Mouse (Mus musculus): ENCODE measurements at regions not wholly inside any gene's neighbourhood (a gene's known extent, or its start where the extent isn't known, plus 50 kb on each side); places are given as distances from the start of the nearest gene placed in this dataset. TPM values are rescaled to one million over a fixed set of nuclear protein-coding genes. Genes with fewer than 3 reads are reported as not detected.
"Not testable (repeated sequence)": the region's sequence is repeated elsewhere in the genome, so short reads cannot be mapped to it uniquely, and the experiment has no call there.

DNA sequence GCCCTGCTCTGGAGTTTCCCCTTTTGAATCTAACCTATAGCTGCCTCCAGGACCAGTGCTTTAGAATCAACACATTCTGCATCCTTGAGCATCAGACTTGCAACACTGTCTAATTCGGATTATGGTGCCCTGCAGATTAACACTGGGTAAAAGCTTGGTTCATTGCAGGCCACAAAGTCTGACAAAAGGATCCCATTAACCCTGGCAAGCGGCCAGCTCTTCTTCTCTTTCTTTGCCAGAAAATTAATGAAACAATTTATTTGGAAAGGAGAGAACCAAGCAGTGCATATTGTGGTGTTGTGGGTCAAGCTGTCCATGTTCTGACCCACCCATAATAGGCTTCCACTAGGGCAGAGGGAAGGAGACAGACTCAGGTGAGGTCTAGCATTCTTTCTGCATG lies 58.2 kb upstream of the Spon1 start:
- no peaks in the 10 kb centered on the region for H3K4me1 ChIP-seq
- H3K4me2 ChIP-seq, result no peak overlapping the region
- no peaks in the 10 kb centered on the region for H3K27me3 ChIP-seq (replicated peaks)
- H3K4me3 ChIP-seq, result no peak overlapping the region
- ATAC-seq, result no peak
- 48% methylated on average over 2 of the region's 2 CpGs for WGBS (ENCODE audit: insufficient replicate concordance)
- H3K9ac ChIP-seq, result no peak overlapping the region
- H3K9me3 ChIP-seq (replicated peaks), result no peaks in the 10 kb centered on the region
- H3K27ac ChIP-seq, result no peak overlapping the region
- no peaks in the 10 kb centered on the region for H3K36me3 ChIP-seq

DNA sequence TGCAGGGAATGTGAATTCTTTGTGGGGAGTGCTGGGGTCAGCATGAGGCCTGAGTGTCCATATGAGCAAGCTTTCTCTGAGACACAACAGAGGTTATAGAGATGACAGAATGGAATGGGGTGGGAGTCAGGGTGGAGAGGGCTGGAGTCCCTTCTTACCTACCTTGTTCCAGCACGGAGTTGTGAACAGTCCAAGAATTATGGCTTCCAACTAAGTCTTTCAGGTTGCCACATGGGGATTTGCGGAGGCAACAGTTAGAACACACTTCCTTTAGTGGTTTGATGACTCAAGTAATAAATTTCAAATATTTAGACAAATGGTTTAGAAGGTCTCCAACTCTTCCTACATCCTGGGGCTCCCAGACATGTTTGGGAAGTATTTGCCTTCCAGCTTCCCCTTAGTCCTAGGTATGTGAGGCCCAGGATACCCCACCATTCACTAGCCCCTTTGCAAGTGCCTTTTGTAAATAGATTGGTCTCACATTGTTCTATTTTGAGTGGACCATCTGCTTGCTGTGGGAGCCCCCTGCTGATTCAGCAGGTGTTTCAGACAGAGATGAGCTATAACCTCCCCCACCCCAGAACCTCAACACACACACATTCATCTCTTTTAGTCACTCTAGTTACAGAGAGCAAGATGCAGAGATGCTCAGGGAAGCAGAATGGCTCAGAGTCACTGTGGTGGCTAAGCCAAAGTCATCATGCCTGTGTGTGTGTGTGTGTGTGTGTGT lies 55.1 kb upstream of the Spon1 start:
- no peaks in the 10 kb centered on the region for H3K36me3 ChIP-seq
- WGBS (ENCODE audit: insufficient replicate concordance), result 65% methylated on average over 2 of the region's 2 CpGs

DNA sequence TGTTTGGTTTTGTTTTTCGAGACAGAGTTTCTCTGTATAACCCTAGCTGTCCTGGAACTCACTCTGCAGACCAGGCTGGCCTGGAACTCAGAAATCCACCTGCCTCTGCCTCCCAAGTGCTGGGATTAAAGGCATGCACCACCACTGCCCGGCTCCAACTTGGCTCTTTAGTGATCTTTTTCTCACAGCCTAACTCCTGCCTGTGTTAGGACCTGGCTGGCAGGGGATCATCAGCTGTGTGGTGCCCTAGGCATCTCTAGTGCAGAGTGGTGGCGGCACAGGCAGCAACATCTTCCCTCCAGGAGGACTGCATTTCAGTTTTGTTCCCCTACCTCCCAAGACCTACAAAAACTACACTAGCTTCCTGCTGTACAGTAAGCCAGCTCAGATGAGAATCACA lies 54.4 kb upstream of the Spon1 start:
- not testable (repeated sequence) for H3K27ac ChIP-seq; H3K36me3 ChIP-seq; H3K9ac ChIP-seq; H3K4me2 ChIP-seq; H3K27me3 ChIP-seq (replicated peaks); H3K4me3 ChIP-seq; H3K4me1 ChIP-seq; ATAC-seq; H3K9me3 ChIP-seq (replicated peaks)
- WGBS (ENCODE audit: insufficient replicate concordance), result 50% methylated on average over 3 of the region's 3 CpGs

More for the DNA sequence above, 55.1 kb upstream of the Spon1 start:
- Histone ChIP-seq H3K4me2 (no peak overlapping the region), H3K27me3 (replicated peaks) (no peaks in the 10 kb centered on the region; the same call in 1 of the 2 replicates), H3K9me3 (replicated peaks) (no peaks in the 10 kb centered on the region), H3K4me3 (no peak overlapping the region), H3K9ac (no peak overlapping the region), H3K4me1 (no peaks in the 10 kb centered on the region), H3K27ac (no peak overlapping the region)
- no peak for ATAC-seq

Small RNA genes in the stretch of these regions (microRNA-seq; reads per million reads assigned to microRNA genes)
- gene Gm23700, result not detected
